Mouse (Mus musculus) thymus, adult 2 months (tissue): Measurements from ENCODE around the gene Prg2. TPM values are rescaled to one million over a fixed set of nuclear protein-coding genes. Genes with fewer than 3 reads are reported as not detected.

ENCODE experiments used
- DNase-seq: peaks from one replicate; pipeline ENCODE4 v3.0.0; 2021
- H3K27ac ChIP-seq: fragments of 200-500 bp; 2 replicates; pipeline ENCODE4 v1.5.1; 2012; ENCODE audit warnings: low read length, control low read depth; ENCODE audit not compliant: control insufficient read depth, insufficient read depth
- H3K27me3 ChIP-seq: fragments of 200-500 bp; 2 replicates; pipeline ENCODE4 v1.6.1; 2012; ENCODE audit warnings: mild to moderate bottlenecking, low read length, moderate library complexity, mixed read lengths; ENCODE audit not compliant: control insufficient read depth, insufficient read depth
- H3K36me3 ChIP-seq: fragments of 200-500 bp; 2 replicates; pipeline ENCODE4 v1.6.1; 2012; ENCODE audit warnings: mild to moderate bottlenecking, low read length, moderate library complexity; ENCODE audit not compliant: control insufficient read depth, insufficient read depth
- H3K4me1 ChIP-seq: fragments of 200-500 bp; replicated peaks from 2 replicates; pipeline ENCODE4 v1.6.1; 2012; ENCODE audit warnings: low read length; ENCODE audit not compliant: control insufficient read depth, insufficient read depth
- H3K4me3 ChIP-seq: fragments of 200-500 bp; 2 replicates; pipeline ENCODE4 v1.5.1; 2012; ENCODE audit warnings: mild to moderate bottlenecking, low read length, control low read depth, moderate library complexity; ENCODE audit not compliant: control insufficient read depth, insufficient read depth
- CTCF ChIP-seq: fragments of 200-500 bp; IDR thresholded peaks from 2 replicates; pipeline ENCODE4 v1.5.1; 2012; ENCODE audit warnings: mild to moderate bottlenecking, control low read depth, low read length, moderate library complexity, borderline replicate concordance; ENCODE audit not compliant: control insufficient read depth, poor library complexity, insufficient read depth; ENCODE audit errors: extremely low read depth
- POLR2A ChIP-seq: fragments of 200-500 bp; IDR thresholded peaks from 2 replicates; pipeline ENCODE4 v1.6.1; 2012; ENCODE audit warnings: mild to moderate bottlenecking, low read length, control low read depth, moderate library complexity; ENCODE audit not compliant: control insufficient read depth, poor library complexity, insufficient read depth; ENCODE audit errors: extremely low read depth
- WGBS: fragments of 180-500 bp; shearing (Covaris S2); methylation state at CpG from one replicate; pipeline ENCODE4 v1.1.7; 2018; 5-methylcytosine and 5-hydroxymethylcytosine counted together
- polyA plus RNA-seq: library from polyadenylated mRNA; depleted of rRNA; stranded (reverse); fragments of >200 nt; gene quantifications from 2 replicates; pipeline ENCODE4 v1.2.3, GENCODE M21; 2012

Prg2 gene
- polyA plus RNA-seq, 1 experiment = 5.5 TPM

DNA sequence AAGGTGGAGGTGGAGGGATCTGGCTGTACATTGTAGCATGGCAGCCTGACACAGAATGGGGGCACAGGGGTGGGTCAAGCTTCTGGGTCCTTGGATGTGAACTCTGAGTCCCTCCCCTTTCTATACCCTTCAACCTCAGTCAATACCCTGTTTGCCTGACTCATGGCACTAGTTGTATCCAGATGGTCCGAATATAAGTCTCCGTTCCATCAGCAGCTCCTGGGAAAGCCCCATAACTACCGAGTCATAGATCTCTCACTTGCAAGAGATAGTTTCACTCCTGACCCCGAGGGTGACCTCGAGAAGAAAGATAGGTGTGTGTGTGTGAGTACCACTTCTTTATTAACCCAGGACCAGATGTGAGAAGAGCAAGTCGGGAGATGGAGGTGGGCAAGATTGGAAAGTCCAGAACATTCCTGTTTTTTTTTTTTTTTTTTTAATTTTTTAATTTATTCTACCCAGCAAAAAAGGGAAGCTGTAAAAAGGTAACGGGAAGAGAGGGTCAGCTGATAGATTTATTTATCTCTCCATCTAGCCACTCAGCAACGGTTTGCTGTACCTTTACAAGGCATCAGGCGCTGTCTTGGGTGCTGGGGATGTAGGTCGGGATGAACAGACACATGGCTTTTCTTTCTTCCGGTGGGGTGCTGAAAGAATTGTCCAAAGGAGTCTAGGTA, 21.5 kb upstream of the Prg2 start:
- TF ChIP-seq CTCF = no peak
- no peak for TF ChIP-seq POLR2A
- Histone ChIP-seq H3K4me1 (peaks cover 7% of the 10 kb centered on the region), H3K4me3 (no peak overlapping the region), H3K27me3 (no peaks in the 10 kb centered on the region), H3K36me3 (peaks cover 18% of the 10 kb centered on the region; the same call in 1 of the 2 replicates), H3K27ac (no peak overlapping the region)
- no peak for DNase-seq
- WGBS = 78% methylated on average over 11 of the region's 11 CpGs

DNA sequence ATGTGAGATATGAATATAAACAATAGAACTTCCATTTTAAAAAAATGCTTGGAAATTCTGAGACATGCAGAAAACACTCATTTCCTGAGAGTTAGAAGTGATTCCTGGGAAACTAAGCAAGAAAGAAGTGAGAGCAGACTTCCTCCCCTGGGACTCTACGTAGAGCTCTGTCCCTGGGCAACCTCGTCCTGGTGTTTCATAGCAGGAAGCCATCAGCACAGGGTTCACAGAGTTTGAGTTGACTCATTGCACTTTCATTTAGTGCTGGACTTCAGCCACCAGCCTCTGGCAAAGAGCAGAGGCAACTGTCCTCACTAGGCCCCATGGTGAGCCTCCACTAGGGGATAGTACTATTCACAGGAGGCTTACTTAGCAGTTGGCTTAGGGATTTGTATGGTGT, 19.0 kb upstream of the Prg2 start:
- H3K4me3 ChIP-seq = no peak overlapping the region
- TF ChIP-seq POLR2A = no peak
- no peak for TF ChIP-seq CTCF
- no peak overlapping the region for H3K27ac ChIP-seq
- no peak for DNase-seq
- WGBS = 85% methylated on average over 2 of the region's 2 CpGs
- H3K4me1 ChIP-seq = peaks cover 15% of the 10 kb centered on the region
- H3K27me3 ChIP-seq = no peaks in the 10 kb centered on the region
- peaks cover 5% of the 10 kb centered on the region; the same call in 1 of the 2 replicates for H3K36me3 ChIP-seq

DNA sequence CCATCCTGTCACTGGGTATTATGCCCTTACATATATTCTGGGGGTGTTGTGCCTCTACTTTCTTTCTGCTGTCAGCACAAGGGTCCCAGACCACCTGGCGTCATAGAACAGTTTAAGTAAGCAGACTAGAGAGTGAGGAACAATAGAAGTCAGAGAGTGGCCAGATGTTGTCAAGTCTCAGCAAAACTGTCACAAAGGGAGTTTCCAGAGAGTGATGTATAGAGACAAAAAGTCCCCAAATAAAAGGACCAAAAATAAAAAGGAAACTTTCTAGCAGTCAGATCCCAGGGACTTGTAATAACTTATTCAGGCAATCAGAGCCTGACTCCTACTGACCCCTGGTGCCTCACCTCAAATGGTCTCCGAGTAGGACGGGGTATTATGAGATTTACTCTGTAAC, 18.4 kb upstream of the Prg2 start:
- Histone ChIP-seq H3K36me3 (peaks cover 5% of the 10 kb centered on the region; the same call in 1 of the 2 replicates), H3K4me3 (no peak overlapping the region), H3K27ac (no peak overlapping the region), H3K27me3 (no peaks in the 10 kb centered on the region), H3K4me1 (peaks cover 15% of the 10 kb centered on the region)
- TF ChIP-seq POLR2A (no peak), CTCF (no peak)
- WGBS = 93% methylated on average over 3 of the region's 3 CpGs
- DNase-seq = no peak

DNA sequence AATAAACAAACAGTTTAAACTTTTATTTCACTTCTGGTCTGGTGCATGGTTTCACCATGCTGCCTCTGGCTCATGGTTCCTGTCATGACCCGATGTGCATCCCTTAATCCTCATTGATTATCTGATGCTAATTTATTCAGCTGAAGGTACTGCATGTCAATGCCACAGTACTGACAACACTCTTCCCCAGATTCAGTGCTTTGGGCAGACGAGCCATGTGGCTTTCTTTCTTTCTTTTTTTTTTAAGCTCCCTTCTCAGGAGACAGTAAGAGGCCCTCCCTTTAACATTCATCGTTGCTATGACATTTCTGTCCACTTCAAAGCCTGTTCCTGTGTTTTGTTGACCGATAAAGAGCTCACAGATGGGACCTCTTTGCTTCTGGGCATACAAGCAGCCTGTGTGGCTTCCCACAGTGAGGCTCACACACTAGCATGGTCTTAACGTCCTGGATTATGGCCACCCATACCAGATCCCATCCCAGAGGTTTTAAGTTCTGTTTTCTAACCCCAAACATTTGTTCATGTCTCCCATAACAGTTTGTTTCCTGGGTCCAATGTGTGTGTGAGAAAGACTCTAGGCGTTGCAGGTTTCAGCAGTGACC, 17.3 kb upstream of the Prg2 start:
- 37% methylated on average over 6 of the region's 6 CpGs for WGBS
- peaks cover under 1% of the 10 kb centered on the region; the same call in 1 of the 2 replicates for H3K36me3 ChIP-seq
- no peak for DNase-seq
- H3K27me3 ChIP-seq = no peaks in the 10 kb centered on the region
- H3K4me3 ChIP-seq = no peak overlapping the region
- H3K4me1 ChIP-seq = peaks cover 15% of the 10 kb centered on the region
- no peak for TF ChIP-seq POLR2A
- H3K27ac ChIP-seq = no peak overlapping the region

DNA sequence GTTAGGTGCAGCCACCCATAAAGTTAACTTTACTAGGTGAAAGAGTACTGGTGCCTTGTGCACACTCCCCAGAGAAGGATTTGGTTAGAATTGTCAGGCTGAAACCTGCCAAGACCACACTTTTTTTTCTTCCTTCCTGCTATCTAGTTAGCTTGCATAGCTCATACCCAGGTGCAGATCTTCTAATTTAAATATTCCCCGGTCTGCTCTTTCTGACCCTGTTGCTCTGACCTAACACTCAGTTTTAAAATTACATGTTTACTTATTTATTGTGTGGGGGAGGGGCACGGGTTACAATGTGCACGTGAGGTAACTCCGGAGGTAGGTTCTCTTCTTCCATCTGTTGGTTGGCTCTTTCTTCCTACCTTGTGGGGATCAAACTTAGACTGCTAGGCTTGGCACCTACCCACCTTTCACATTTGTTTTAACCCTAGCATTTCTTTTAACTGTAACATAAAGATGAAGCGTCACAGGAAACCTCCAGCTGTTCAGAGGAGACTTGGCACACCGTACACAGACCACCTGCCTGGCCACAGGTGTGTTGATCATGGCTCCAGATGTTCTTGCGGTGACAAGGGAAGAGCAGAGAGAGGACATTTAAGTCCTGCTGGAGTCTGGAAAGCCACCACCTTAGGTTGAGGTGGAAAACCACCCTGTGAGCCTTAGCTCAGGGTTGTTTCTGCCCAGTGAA, 16.0 kb upstream of the Prg2 start:
- Histone ChIP-seq H3K27me3 (no peaks in the 10 kb centered on the region), H3K36me3 (no peaks in the 10 kb centered on the region), H3K4me1 (peaks cover 15% of the 10 kb centered on the region), H3K27ac (peak overlapping the region; percentile 50), H3K4me3 (no peak overlapping the region)
- no peak for TF ChIP-seq POLR2A
- no peak for TF ChIP-seq CTCF
- DNase-seq = peak; percentile 9
- WGBS = 10% methylated on average over 7 of the region's 7 CpGs

DNA sequence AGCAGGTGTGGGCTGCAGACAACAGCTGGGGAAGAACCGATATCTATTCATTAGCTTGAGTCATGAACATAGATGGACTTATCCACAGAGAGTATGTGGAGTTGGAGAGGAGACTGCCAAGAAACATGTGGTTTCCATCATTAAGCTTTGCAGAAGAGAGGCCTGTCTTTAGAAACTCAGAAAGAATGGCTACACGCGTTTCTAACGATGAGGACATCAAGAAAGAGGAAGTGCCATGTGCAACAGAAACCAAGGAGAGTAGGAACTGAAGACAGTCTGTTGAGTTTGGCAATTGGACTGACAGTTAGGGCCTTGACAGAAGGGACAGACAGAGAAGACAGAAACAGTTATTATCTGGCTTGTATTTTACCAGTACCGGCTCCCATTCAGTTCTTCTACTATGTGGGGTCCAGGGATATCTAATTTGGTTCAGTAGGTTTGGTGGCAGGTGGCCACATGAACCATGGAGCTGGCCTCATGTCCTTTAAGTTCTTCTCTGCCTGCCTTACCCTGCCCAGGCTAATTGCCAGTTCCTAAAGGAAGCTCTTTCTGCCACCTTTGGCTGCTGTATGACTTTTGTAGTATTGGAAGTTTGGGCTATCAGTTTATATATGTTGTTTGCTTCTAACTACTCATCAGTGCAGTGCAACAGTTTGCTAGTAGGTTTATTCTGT, 12.8 kb upstream of the Prg2 start:
- H3K27me3 ChIP-seq = no peaks in the 10 kb centered on the region
- no peaks in the 10 kb centered on the region for H3K36me3 ChIP-seq
- H3K4me3 ChIP-seq = no peak overlapping the region
- peaks cover 15% of the 10 kb centered on the region for H3K4me1 ChIP-seq
- 37% methylated on average over 5 of the region's 5 CpGs for WGBS
- DNase-seq = no peak
- TF ChIP-seq POLR2A (no peak), CTCF (no peak)
- no peak overlapping the region for H3K27ac ChIP-seq
